Mouse (Mus musculus) heart, adult 2 months (tissue): ENCODE measurements at regions not wholly inside any gene's neighbourhood (a gene's known extent, or its start where the extent isn't known, plus 50 kb on each side); places are given as distances from the start of the nearest gene placed in this dataset.

Experiments
- CTCF ChIP-seq: fragments of 200-600 bp; IDR thresholded peaks from 2 replicates; pipeline ENCODE4 v1.8.1; 2022; ENCODE audit warnings: antibody characterized with exemption, mild to moderate bottlenecking, moderate library complexity
- POLR2A ChIP-seq: fragments of 200-500 bp; IDR thresholded peaks from 2 replicates; pipeline ENCODE4 v1.6.1; 2011; ENCODE audit warnings: mild to moderate bottlenecking, low read depth, low read length, control low read depth; ENCODE audit not compliant: insufficient read depth

- no peak for TF ChIP-seq CTCF
- TF ChIP-seq POLR2A: no peak
Observed at GRCm38 (mm10) chr7:64012268-64012601, 73.5 kb upstream of the Klf13 start.
